Comparison of ENCODE assay signal across 19 mouse cellular contexts in the genomic region with DNA sequence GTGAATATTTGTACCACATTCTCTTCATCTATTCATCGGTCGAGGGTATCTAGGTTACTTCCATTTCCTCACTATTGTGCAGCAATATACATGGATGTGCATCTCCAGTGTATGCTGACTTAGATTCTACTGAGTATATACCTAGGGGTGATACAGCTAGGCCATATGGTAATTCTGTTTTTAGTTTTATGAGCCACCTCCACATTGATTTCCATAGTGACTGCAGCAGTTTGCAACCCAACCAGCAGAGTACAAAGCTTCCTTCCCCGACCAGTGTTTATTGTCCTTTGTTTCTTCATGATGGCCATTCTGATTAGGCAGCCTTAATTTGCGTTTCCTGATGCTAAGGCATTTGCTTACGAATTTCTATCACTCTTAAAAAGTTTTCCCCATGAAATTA.
DNase-seq lines count a peak whose midpoint lies in the region.
"Had no signal": no experiment of that assay in that cellular context is flagged by ENCODE, and none has a peak within 500 bp of the region (broad histone marks: within the 10 kb centered on the region; RNA-seq: fewer than 3 reads in every experiment).

No protein-coding gene starts in this region.

- DNase-seq in frontal cortex, adult 2 months (ENCODE audit: extremely low spot score in 1 of 2, low spot score in 1 of 2) = peak; percentile 11 to 51
- no peak for DNase-seq in frontal cortex, postnatal 10 days (ENCODE audit: low spot score in 2 of 2)
- DNase-seq in layer of hippocampus, adult 9-10 months (ENCODE audit: low spot score) = peak; percentile 17
- no peak for DNase-seq in layer of hippocampus, adult 9-11 months
- DNase-seq in right cerebral cortex, adult 18-20 months = peak; percentile 28
- DNase-seq in right cerebral cortex, postnatal 14 days = no peak
- no peak for DNase-seq in kidney, postnatal 10 days
- DNase-seq: adrenal gland, postnatal 10 days; adrenal gland, postnatal 36 days; B cell, adult 2 months; cerebellum, adult 11 months; cerebellum, adult 2 months; cerebellum, adult 9-11 months; cerebellum, postnatal 25 days; forebrain, postnatal 0 days; gastrocnemius, postnatal 36 days; heart, adult 2 months; heart, postnatal 14 days; heart, postnatal 4 days had no signal

Comparison
In these comparisons a context has a peak if more than half of its experiments do, and no peak if none do; other contexts are left out.
1. DNase-seq: peak in frontal cortex, adult 2 months (2 of 2), layer of hippocampus, adult 9-10 months (single experiment) and right cerebral cortex, adult 18-20 months (single experiment); none in frontal cortex, postnatal 10 days (0 of 2), layer of hippocampus, adult 9-11 months (single experiment), right cerebral cortex, postnatal 14 days (single experiment) and kidney, postnatal 10 days (single experiment).